ENCODE assay signal across 7 mouse cellular contexts in genomic region chr11:94549691-94550441, GRCm38 (mm10). TPM values are rescaled to one million over a fixed set of nuclear protein-coding genes. Genes with fewer than 3 reads are reported as not detected.
DNase-seq lines count a peak whose midpoint lies in the region; ATAC-seq and TF ChIP-seq lines count a peak whose summit lies in the region.

No protein-coding gene starts in this region.

- no peak overlapping the region for H3K4me2 ChIP-seq in midbrain, postnatal 0 days (ENCODE audit: low read depth, low read length, poor library complexity, severe bottlenecking)

- WGBS in embryonic facial prominence, embryonic 10.5 days: 77% methylated on average over 10 of the region's 10 CpGs
- 78% methylated on average over 10 of the region's 10 CpGs for WGBS in midbrain, postnatal 0 days

- H3K36me3 ChIP-seq in embryonic facial prominence, embryonic 10.5 days (replicated peaks): no peaks in the 10 kb centered on the region
- H3K36me3 ChIP-seq in midbrain, postnatal 0 days (ENCODE audit: insufficient read depth, low read length): no peaks in the 10 kb centered on the region

- no peak for TF ChIP-seq CTCF in midbrain, postnatal 0 days (IDR thresholded peaks at IDR 0.05)

- H3K9me3 ChIP-seq in embryonic facial prominence, embryonic 10.5 days: no peaks in the 10 kb centered on the region
- no peaks in the 10 kb centered on the region for H3K9me3 ChIP-seq in midbrain, postnatal 0 days (ENCODE audit: low read length)

- ATAC-seq in midbrain, postnatal 0 days (ENCODE audit: low FRiP score): no peak

- H3K4me3 ChIP-seq in embryonic facial prominence, embryonic 10.5 days: peak overlapping the region; percentile 78
- H3K4me3 ChIP-seq in midbrain, postnatal 0 days (ENCODE audit: low read depth, low read length): no peak overlapping the region

- H3K4me1 ChIP-seq in embryonic facial prominence, embryonic 10.5 days: peaks cover 16% of the 10 kb centered on the region
- no peaks in the 10 kb centered on the region; the same call in 1 of the 2 replicates for H3K4me1 ChIP-seq in midbrain, postnatal 0 days (ENCODE audit: insufficient read depth, low read length)

- H3K9ac ChIP-seq in midbrain, postnatal 0 days (replicated peaks; ENCODE audit: low read length, poor library complexity, severe bottlenecking): no peak overlapping the region

- DNase-seq in layer of hippocampus, adult 18-20 months (ENCODE audit: low spot score in 2 of 2): peak; percentile 52 to 71
- DNase-seq in layer of hippocampus, postnatal 25 days (ENCODE audit: extremely low spot score in 1 of 2, low spot score in 1 of 2): no peak
- DNase-seq in embryonic facial prominence, embryonic 10.5 days (ENCODE audit: low spot score): no peak
- DNase-seq in induced T-regulatory cell, adult 2 months (ENCODE audit: low read depth): peak; percentile 23
- no peak for DNase-seq in midbrain, postnatal 0 days (ENCODE audit: low spot score)
- no peak for DNase-seq in cerebellum, adult 18-20 months
- no peak for DNase-seq in cerebellum, postnatal 14 days

- 0 out of 2 replicates have a peak overlapping the region, but pooled peaks have one; percentile 93 for H3K27ac ChIP-seq in embryonic facial prominence, embryonic 10.5 days (replicated peaks)
- peak overlapping the region; percentile 82 for H3K27ac ChIP-seq in midbrain, postnatal 0 days (ENCODE audit: low read depth, low read length)

- H3K27me3 ChIP-seq in embryonic facial prominence, embryonic 10.5 days (replicated peaks; ENCODE audit: low read depth, poor library complexity, severe bottlenecking): no peaks in the 10 kb centered on the region
- H3K27me3 ChIP-seq in midbrain, postnatal 0 days (ENCODE audit: insufficient read depth, low read length): no peaks in the 10 kb centered on the region

RNA-seq across cellular contexts. Expression of gene Rsad1, which starts 0.8 kb away (rescaled TPM):
- 1 to 10 TPM; 8.9 to 9.7 TPM for total RNA-seq in layer of hippocampus, adult 18-20 months (2021)
- total RNA-seq in layer of hippocampus, postnatal 25 days (2021): 10 to 100 TPM; 10.3 to 10.8 TPM
- 4.5 and 5.1 TPM in 2 replicates for polyA plus RNA-seq in embryonic facial prominence, embryonic 10.5 days (2016; fragmentation: Nextera tagmentation; extraction: Ambion mirVana)
- total RNA-seq in midbrain, postnatal 0 days (2014; rRNA removed): 12.6 and 19.5 TPM in 2 replicates
- polyA plus RNA-seq in midbrain, postnatal 0 days (2015; fragmentation: Nextera tagmentation; extraction: Ambion mirVana): 11.5 and 13.5 TPM in 2 replicates

RNA-seq across cellular contexts. Expression of gene Chad, which starts 15.0 kb away (rescaled TPM):
- under 1 TPM; 0.30 to 0.58 TPM for total RNA-seq in layer of hippocampus, adult 18-20 months (2021)
- under 1 TPM; 0.62 to 0.70 TPM for total RNA-seq in layer of hippocampus, postnatal 25 days (2021)
- 0.09 and 0.11 TPM in 2 replicates for polyA plus RNA-seq in embryonic facial prominence, embryonic 10.5 days (2016; fragmentation: Nextera tagmentation; extraction: Ambion mirVana)
- 0.11 TPM in 1 of 2 replicates, not detected in the other for total RNA-seq in midbrain, postnatal 0 days (2014; rRNA removed)
- 0.85 and 0.87 TPM in 2 replicates for polyA plus RNA-seq in midbrain, postnatal 0 days (2015; fragmentation: Nextera tagmentation; extraction: Ambion mirVana)

RNA-seq across cellular contexts. Expression of gene Mycbpap, which starts 28.3 kb away (rescaled TPM):
- total RNA-seq in layer of hippocampus, adult 18-20 months (2021): 1 to 10 TPM; 2.1 to 3.7 TPM
- total RNA-seq in layer of hippocampus, postnatal 25 days (2021): 1 to 10 TPM; 3.0 to 3.9 TPM
- polyA plus RNA-seq in embryonic facial prominence, embryonic 10.5 days (2016; fragmentation: Nextera tagmentation; extraction: Ambion mirVana): 2.7 and 3.6 TPM in 2 replicates
- 3.2 and 4.4 TPM in 2 replicates for total RNA-seq in midbrain, postnatal 0 days (2014; rRNA removed)
- polyA plus RNA-seq in midbrain, postnatal 0 days (2015; fragmentation: Nextera tagmentation; extraction: Ambion mirVana): 1.2 and 2.0 TPM in 2 replicates

RNA-seq across cellular contexts. Expression of gene Epn3, which starts 50.1 kb away (rescaled TPM):
- total RNA-seq in layer of hippocampus, adult 18-20 months (2021): 1 to 10 TPM; 2.1 to 2.2 TPM
- total RNA-seq in layer of hippocampus, postnatal 25 days (2021): 1 to 10 TPM; 2.0 to 2.3 TPM
- polyA plus RNA-seq in embryonic facial prominence, embryonic 10.5 days (2016; fragmentation: Nextera tagmentation; extraction: Ambion mirVana): 4.5 and 4.7 TPM in 2 replicates
- 1.1 and 5.0 TPM in 2 replicates for total RNA-seq in midbrain, postnatal 0 days (2014; rRNA removed)
- polyA plus RNA-seq in midbrain, postnatal 0 days (2015; fragmentation: Nextera tagmentation; extraction: Ambion mirVana): 0.92 and 1.4 TPM in 2 replicates

RNA-seq across cellular contexts. Expression of gene Acsf2, which starts 51.8 kb away (rescaled TPM):
- 10 to 100 TPM; 17.2 to 19.2 TPM for total RNA-seq in layer of hippocampus, adult 18-20 months (2021)
- 10 to 100 TPM; 15.3 to 20.4 TPM for total RNA-seq in layer of hippocampus, postnatal 25 days (2021)
- 3.9 and 4.1 TPM in 2 replicates for polyA plus RNA-seq in embryonic facial prominence, embryonic 10.5 days (2016; fragmentation: Nextera tagmentation; extraction: Ambion mirVana)
- 3.9 and 6.6 TPM in 2 replicates for total RNA-seq in midbrain, postnatal 0 days (2014; rRNA removed)
- polyA plus RNA-seq in midbrain, postnatal 0 days (2015; fragmentation: Nextera tagmentation; extraction: Ambion mirVana): 1.7 and 1.9 TPM in 2 replicates

Comparison
In these comparisons a context has a peak if more than half of its experiments do, and no peak if none do; other contexts are left out.
1. DNase-seq: peak in layer of hippocampus, adult 18-20 months (2 of 2) and induced T-regulatory cell, adult 2 months (single experiment); none in layer of hippocampus, postnatal 25 days (0 of 2), embryonic facial prominence, embryonic 10.5 days (single experiment), midbrain, postnatal 0 days (single experiment), cerebellum, adult 18-20 months (0 of 2) and cerebellum, postnatal 14 days (0 of 2).